Mouse (Mus musculus) midbrain, embryonic 10.5 days (tissue): ENCODE measurements around the gene Cry2. TPM values are rescaled to one million over a fixed set of nuclear protein-coding genes. Genes with fewer than 3 reads are reported as not detected.

Experiments used
- DNase-seq: peaks from one replicate; pipeline ENCODE4 v3.0.0-alpha.2; 2017; ENCODE audit warnings: low spot score
- H3K27ac ChIP-seq: fragments of 300-500 bp; sonication (generic); replicated peaks from 2 replicates; pipeline ENCODE4 v1.5.1; 2016; ENCODE audit warnings: mild to moderate bottlenecking
- H3K27me3 ChIP-seq: fragments of 300-500 bp; sonication (generic); 2 replicates; pipeline ENCODE4 v1.6.1; 2016; ENCODE audit warnings: low read depth, mild to moderate bottlenecking; ENCODE audit not compliant: poor library complexity, severe bottlenecking
- H3K36me3 ChIP-seq: fragments of 300-500 bp; sonication (generic); 2 replicates; pipeline ENCODE4 v1.6.1; 2016; ENCODE audit warnings: mild to moderate bottlenecking, moderate library complexity
- H3K4me1 ChIP-seq: fragments of 300-500 bp; sonication (generic); 2 replicates; pipeline ENCODE4 v1.6.1; 2016
- H3K4me3 ChIP-seq: fragments of 300-500 bp; sonication (generic); 2 replicates; pipeline ENCODE4 v1.5.1; 2016; ENCODE audit warnings: mild to moderate bottlenecking, moderate library complexity
- H3K9me3 ChIP-seq: fragments of 300-500 bp; sonication (generic); replicated peaks from 2 replicates; pipeline ENCODE4 v1.6.1; 2016; ENCODE audit warnings: mild to moderate bottlenecking
- WGBS: fragments of 180-500 bp; shearing (Covaris S2); methylation state at CpG from one replicate; pipeline ENCODE4 v1.1.7; 2016; 5-methylcytosine and 5-hydroxymethylcytosine counted together
- microRNA-seq: library from miRNA; unstranded; fragments of <30 nt; microRNA quantifications from one replicate; pipeline ENCODE4, GENCODE M21; 2017
- polyA plus RNA-seq: library from polyadenylated mRNA; unstranded; fragments of >200 nt; fragmentation: Nextera tagmentation; extraction: Ambion mirVana; gene quantifications from 2 replicates; pipeline ENCODE4 v1.2.1, GENCODE M21; 2016

Cry2 gene
- polyA plus RNA-seq, 1 experiment from 2014 or later: 32.8 TPM

DNA sequence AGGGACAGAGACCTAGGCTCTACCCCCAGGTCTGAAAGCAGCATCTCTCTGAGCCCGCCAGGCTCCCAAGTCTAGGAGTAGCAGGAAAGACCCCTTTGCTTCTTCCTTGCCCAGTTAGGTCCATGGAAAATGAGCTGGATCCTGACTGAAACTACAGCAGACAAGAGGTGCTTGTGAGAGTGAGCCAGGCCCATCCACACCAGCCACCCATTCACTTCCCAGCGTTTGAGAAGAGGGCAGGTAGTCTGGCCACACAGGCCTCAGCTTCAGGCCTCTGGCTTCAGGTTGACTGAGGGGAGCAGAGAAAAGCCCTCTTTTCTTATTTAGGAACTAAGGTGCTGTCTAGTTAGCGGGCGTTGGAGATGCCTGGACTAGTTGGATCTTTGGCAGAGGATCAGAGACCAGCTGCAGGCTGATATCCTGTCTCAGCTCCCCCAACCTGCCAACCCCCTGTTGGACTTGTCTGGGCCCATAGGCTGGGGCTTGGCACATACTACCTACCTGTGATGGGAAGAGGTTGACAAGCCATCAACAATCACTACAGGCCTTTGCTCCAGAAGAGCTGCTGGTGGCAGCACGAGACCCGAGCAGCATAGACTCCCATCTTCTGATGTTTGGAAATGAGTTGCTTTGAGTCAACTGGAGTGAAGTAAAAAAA is 71.1 kb downstream of the Cry2 start:
- peaks cover 89% of the 10 kb centered on the region for H3K36me3 ChIP-seq
- 95% methylated on average over 6 of the region's 6 CpGs for WGBS

DNA sequence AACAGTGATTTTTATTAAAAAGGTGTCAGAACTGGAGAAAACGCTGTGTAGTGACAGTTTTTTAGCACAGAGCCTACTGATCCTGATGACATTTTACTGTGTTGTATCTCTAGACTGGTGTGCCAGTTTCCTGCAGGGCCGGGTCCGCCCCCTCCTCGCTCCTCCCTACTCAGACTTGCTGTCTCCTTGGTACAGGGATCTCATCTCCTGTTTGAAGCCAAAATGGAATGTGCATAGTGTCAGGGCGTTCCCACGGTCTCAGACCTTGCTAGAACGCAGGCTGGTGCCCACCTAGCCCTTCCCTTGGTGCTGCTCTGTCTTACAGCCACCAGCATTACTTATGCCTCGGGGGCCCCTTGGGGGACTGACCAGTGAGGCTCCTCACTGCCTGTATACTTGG is 72.0 kb downstream of the Cry2 start:
- H3K36me3 ChIP-seq: peaks cover 90% of the 10 kb centered on the region
- DNase-seq: no peak
- 84% methylated on average over 8 of the region's 8 CpGs for WGBS

More for the DNA sequence above, 71.1 kb downstream of the Cry2 start:
- H3K4me3 ChIP-seq: no peak overlapping the region
- DNase-seq: no peak
- H3K27me3 ChIP-seq: no peaks in the 10 kb centered on the region
- peaks cover 21% of the 10 kb centered on the region for H3K4me1 ChIP-seq
- no peak overlapping the region for H3K27ac ChIP-seq
- H3K9me3 ChIP-seq: no peaks in the 10 kb centered on the region

DNA sequence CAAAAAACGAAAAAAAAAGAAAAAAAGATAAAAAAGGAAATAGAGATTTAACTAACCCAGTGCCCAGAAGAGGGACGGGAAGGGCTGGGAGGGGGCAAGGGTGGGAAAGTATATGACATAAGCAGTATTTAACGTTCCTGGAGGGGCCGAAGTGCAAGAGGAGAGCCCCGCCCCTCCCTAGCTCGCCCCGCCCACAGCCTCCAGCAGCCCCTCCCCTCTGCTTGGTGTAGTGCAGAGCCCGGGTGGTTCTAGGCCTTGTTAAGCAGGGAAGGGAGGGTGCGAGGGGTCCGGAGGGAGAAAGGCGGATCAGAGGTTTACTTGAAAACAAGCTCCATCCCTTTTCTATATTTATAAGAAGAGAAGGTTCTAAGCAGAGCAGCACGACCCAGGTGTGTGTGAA is 73.0 kb downstream of the Cry2 start:
- Histone ChIP-seq H3K27ac (no peak overlapping the region), H3K4me3 (no peak overlapping the region), H3K4me1 (peaks cover 16% of the 10 kb centered on the region), H3K27me3 (no peaks in the 10 kb centered on the region), H3K9me3 (no peaks in the 10 kb centered on the region), H3K36me3 (peaks cover 90% of the 10 kb centered on the region)
- WGBS: 27% methylated on average over 12 of the region's 12 CpGs
- DNase-seq: no peak

More for the DNA sequence above, 72.0 kb downstream of the Cry2 start:
- Histone ChIP-seq H3K4me3 (no peak overlapping the region), H3K9me3 (no peaks in the 10 kb centered on the region), H3K27me3 (no peaks in the 10 kb centered on the region), H3K27ac (0 out of 2 replicates have a peak overlapping the region, but pooled peaks have one; percentile 42), H3K4me1 (peaks cover 16% of the 10 kb centered on the region)

DNA sequence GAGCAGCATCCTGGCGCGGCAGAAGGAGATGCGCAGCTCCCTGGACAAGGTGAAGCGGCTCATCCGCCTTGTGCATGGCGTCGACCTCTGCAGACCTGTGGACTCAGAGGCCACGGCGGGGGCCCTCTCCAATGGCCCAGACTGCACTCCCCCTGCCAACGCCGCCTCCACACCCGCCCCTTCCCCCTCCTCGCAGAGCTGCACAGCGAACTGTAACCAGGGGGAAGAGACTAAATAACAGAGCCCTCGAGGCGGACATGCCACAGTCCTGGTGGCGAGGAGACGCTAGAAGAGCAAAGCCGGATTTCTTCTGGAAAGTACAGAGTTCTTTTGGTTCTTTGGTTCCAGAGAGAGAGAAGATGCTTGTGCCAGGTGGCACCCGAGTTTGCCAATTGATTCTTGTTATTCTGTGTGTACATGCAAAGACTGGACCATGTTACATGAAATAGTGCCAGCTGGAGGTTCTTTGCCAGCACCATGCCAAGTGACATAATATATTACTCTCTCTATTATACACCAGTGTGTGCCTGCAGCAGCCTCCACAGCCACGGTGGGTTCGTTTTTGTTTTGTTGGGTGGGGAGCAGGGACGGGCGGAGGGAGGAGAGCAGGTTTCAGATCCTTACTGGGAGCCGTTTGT is 73.5 kb downstream of the Cry2 start:
- Histone ChIP-seq H3K9me3 (no peaks in the 10 kb centered on the region), H3K36me3 (peaks cover 90% of the 10 kb centered on the region), H3K4me3 (no peak overlapping the region), H3K27ac (0 out of 2 replicates have a peak overlapping the region, but pooled peaks have one; percentile 23), H3K27me3 (no peaks in the 10 kb centered on the region), H3K4me1 (peaks cover 16% of the 10 kb centered on the region)
- no peak for DNase-seq
- 69% methylated on average over 25 of the region's 25 CpGs for WGBS

DNA sequence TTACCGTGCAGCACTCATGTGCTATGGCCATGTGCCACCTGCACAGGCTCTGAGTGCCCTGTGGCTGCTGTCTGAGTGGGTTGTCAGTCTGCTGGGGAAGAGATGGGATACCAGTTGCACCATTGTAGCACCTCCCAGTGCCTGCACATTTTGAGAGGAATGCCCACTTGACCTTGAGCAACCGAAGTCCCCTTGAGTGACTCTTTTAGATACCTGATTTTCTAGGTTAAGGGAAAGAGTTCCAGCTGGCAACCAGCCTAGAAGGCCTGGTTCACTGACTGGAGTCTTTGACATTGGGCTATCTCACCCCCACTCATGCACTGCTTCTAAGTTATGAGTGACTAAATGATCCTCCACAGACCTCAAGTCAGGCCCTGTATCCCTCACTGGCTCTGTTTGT is 74.5 kb downstream of the Cry2 start:
- Histone ChIP-seq H3K27me3 (no peaks in the 10 kb centered on the region), H3K9me3 (no peaks in the 10 kb centered on the region), H3K4me1 (peaks cover 18% of the 10 kb centered on the region), H3K36me3 (peaks cover 83% of the 10 kb centered on the region), H3K4me3 (no peak overlapping the region), H3K27ac (no peak overlapping the region)
- DNase-seq: no peak
- 89% methylated on average over 2 of the region's 2 CpGs for WGBS

DNA sequence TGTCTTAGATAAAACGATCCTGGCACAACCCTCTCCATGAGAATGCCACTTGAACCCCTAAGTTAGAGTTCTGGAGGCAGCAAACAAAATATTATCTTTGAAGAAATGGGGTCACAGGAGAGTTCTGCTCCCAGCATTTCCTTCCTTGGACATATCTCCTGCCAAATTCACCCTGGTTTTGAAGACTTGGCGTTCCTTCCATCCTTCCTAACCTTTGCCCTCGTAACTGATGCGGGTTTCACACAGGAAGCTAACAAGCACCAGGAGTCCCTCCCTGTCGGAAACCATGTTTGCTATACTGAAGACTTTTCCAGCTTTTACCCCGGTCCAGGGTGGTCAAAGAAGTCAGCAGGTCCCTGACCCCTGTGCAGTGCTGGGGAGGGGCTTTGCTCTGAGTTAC is 79.6 kb downstream of the Cry2 start:
- no peak for DNase-seq
- Histone ChIP-seq H3K27me3 (no peaks in the 10 kb centered on the region), H3K4me1 (peaks cover 18% of the 10 kb centered on the region), H3K9me3 (no peaks in the 10 kb centered on the region), H3K27ac (0 out of 2 replicates have a peak overlapping the region, but pooled peaks have one; percentile 19), H3K4me3 (no peak overlapping the region), H3K36me3 (peaks cover 85% of the 10 kb centered on the region)
- WGBS: 70% methylated on average over 6 of the region's 6 CpGs

Small RNA genes lying within 50 kb of the gene (microRNA-seq; reads per million reads assigned to microRNA genes)
- not detected for gene Mir7000

Other genes starting within 250 kb of the Cry2 start
- 26.1 and 27.1 TPM in 2 replicates for gene Pex16, start 59.4 kb downstream of the Cry2 start, polyA plus RNA-seq
- 16.2 and 25.6 TPM in 2 replicates for gene Large2, start 59.2 kb downstream of the Cry2 start, polyA plus RNA-seq
- 4.1 and 5.2 TPM in 2 replicates for gene 1700029I15Rik, start 51.5 kb downstream of the Cry2 start, polyA plus RNA-seq
- 58.3 and 70.5 TPM in 2 replicates for gene Mapk8ip1, start 32.8 kb downstream of the Cry2 start, polyA plus RNA-seq
- gene Slc35c1, start 26.5 kb upstream of the Cry2 start, polyA plus RNA-seq: 12.8 and 15.1 TPM in 2 replicates
- 5.1 and 5.7 TPM in 2 replicates for gene Chst1, start 165.7 kb upstream of the Cry2 start, polyA plus RNA-seq